Mouse (Mus musculus) forebrain, embryonic 11.5 days (tissue): ENCODE results near the gene Vmn1r192. TPM values are rescaled to one million over a fixed set of nuclear protein-coding genes. Genes with fewer than 3 reads are reported as not detected.
"Not testable (repeated sequence)": the region's sequence is repeated elsewhere in the genome, so short reads cannot be mapped to it uniquely, and the experiment has no call there.

Experiments
- ATAC-seq: fragments of 200-750 bp; cut with Nextera tagmentation; replicated peaks from 2 replicates; pipeline ENCODE4 v1.8.0; 2017; ENCODE audit warnings: moderate TSS enrichment; ENCODE audit not compliant: low FRiP score
- DNase-seq: peaks from one replicate; pipeline ENCODE4 v3.0.0-alpha.2; 2017; ENCODE audit warnings: low spot score
- H3K27ac ChIP-seq: fragments of 300-500 bp; sonication (generic); 2 replicates; pipeline ENCODE4 v1.5.1; 2014; ENCODE audit warnings: low read depth, low read length
- H3K27me3 ChIP-seq: fragments of 300-500 bp; sonication (generic); 2 replicates; pipeline ENCODE4 v1.6.1; 2014; ENCODE audit warnings: mild to moderate bottlenecking, low read length, mixed read lengths; ENCODE audit not compliant: control insufficient read depth, insufficient read depth
- H3K36me3 ChIP-seq: fragments of 300-500 bp; sonication (generic); 2 replicates; pipeline ENCODE4 v1.6.1; 2014; ENCODE audit warnings: mild to moderate bottlenecking, low read length, moderate library complexity, mixed read lengths; ENCODE audit not compliant: control insufficient read depth, insufficient read depth
- H3K4me1 ChIP-seq: fragments of 300-500 bp; sonication (generic); replicated peaks from 2 replicates; pipeline ENCODE4 v1.6.1; 2014; ENCODE audit warnings: low read length, mixed read lengths; ENCODE audit not compliant: control insufficient read depth, insufficient read depth
- H3K4me2 ChIP-seq: fragments of 300-500 bp; sonication (generic); 2 replicates; pipeline ENCODE4 v1.6.1; 2014; ENCODE audit warnings: low read depth, mild to moderate bottlenecking, low read length, moderate library complexity, mixed read lengths; ENCODE audit not compliant: severe bottlenecking
- H3K4me3 ChIP-seq: fragments of 300-500 bp; sonication (generic); 2 replicates; pipeline ENCODE4 v1.5.1; 2014; ENCODE audit warnings: low read depth, low read length
- H3K9ac ChIP-seq: fragments of 300-500 bp; sonication (generic); 2 replicates; pipeline ENCODE4 v1.6.1; 2014; ENCODE audit warnings: low read length
- H3K9me3 ChIP-seq: fragments of 300-500 bp; sonication (generic); 2 replicates; pipeline ENCODE4 v1.6.1; 2016; ENCODE audit warnings: low read length, mixed read lengths; ENCODE audit not compliant: control insufficient read depth
- WGBS: fragments of 180-500 bp; shearing (Covaris S2); extraction: QIAGEN DNeasy Blood & Tissue Kit; methylation state at CpG from one replicate; pipeline ENCODE4 v1.1.7; 2014; 5-methylcytosine and 5-hydroxymethylcytosine counted together
- polyA plus RNA-seq: library from polyadenylated mRNA; unstranded; fragments of >200 nt; fragmentation: Nextera tagmentation; extraction: Ambion mirVana; gene quantifications from 2 replicates; pipeline ENCODE4 v1.2.1, GENCODE M21; 2014

Vmn1r192 gene
- polyA plus RNA-seq = not detected in 2 replicates

DNA sequence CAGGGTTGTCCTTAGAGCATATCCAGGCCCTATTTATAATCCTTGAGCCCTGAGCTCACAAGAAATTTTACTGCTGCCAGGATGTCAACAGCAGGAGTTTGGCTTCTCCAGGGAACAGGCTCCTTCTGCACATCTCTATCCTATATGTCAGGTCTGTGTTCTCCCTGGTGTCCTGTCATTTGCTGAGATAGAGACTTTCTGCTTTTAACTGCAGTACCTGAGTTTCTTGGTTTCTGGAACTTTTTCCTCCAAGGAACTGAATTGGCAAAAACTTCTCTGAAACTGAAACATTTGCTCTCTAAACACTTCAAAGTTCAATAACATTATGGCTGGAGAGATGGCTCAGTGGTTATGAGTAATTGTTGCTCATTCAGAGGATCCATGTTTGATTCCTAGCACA lies at the start of gene Vmn1r192:
TSS of gene Vmn1r192 (minus strand) at position 101 of the 400 bp plus-strand sequence.
- no peaks in the 10 kb centered on the region for H3K36me3 ChIP-seq
- ATAC-seq (no peak), DNase-seq (no peak)
- H3K27ac ChIP-seq = no peak within 1 kb of the TSS
- no peaks in the 10 kb centered on the region for H3K9me3 ChIP-seq
- H3K27me3 ChIP-seq = no peaks in the 10 kb centered on the region
- H3K9ac ChIP-seq = no peak within 1 kb of the TSS
- no peaks in the 10 kb centered on the region for H3K4me1 ChIP-seq
- H3K4me2 ChIP-seq = no peak within 1 kb of the TSS
- H3K4me3 ChIP-seq = no peak within 1 kb of the TSS

DNA sequence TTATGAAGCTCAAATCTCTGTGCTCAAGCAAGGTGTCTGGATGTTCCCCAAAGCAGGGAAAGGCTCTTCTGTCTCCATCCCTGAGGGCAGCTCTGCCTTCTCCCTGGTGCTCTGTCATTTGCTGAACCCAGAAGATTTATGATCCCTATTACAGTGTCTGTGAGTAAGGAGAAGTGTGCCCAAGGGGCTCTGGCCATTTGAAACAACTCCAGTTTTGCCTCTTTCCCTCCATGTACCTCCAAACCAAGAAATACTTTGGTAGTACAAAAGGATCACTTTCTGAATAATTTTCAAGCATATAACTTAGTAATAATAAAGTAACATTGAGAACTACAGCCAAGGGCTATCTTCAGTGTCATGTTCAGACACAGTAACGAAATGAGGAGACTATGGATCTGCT lies 32.1 kb upstream of the Vmn1r192 start, which contains the start of gene Vmn1r193:
TSS of gene Vmn1r193 (minus strand) at position 101 of the 400 bp plus-strand sequence.
- H3K4me3 ChIP-seq, H3K4me1 ChIP-seq, DNase-seq, H3K27me3 ChIP-seq, H3K9me3 ChIP-seq, H3K9ac ChIP-seq, H3K4me2 ChIP-seq, H3K27ac ChIP-seq, ATAC-seq, H3K36me3 ChIP-seq: not testable (repeated sequence)
- 81% methylated on average over 1 of the region's 1 CpGs for WGBS

DNA sequence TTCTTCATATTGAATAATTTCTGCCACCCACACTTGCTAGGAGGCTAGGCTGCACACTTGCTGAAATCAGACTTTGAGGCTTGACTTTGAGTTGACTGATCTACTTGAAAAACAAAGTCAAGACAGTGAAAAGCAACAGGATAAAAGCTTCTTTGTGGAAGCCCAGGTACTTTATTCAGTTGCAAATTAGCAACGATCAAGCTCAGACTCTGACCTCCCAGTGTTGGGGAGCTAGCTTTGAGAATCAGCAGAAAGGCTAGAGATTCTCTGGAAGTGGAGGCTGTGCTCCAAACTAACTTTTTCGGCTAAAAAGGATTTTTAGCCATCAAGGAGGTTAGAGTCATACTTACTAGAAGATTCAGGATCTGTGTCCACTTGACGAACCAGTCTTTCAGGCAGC lies 1.8 kb upstream of the Vmn1r192 start:
- H3K36me3 ChIP-seq, ATAC-seq, H3K9me3 ChIP-seq, H3K4me3 ChIP-seq, H3K27me3 ChIP-seq, H3K4me2 ChIP-seq, H3K4me1 ChIP-seq, H3K27ac ChIP-seq, H3K9ac ChIP-seq, DNase-seq: not testable (repeated sequence)
- 75% methylated on average over 3 of the region's 3 CpGs for WGBS

DNA sequence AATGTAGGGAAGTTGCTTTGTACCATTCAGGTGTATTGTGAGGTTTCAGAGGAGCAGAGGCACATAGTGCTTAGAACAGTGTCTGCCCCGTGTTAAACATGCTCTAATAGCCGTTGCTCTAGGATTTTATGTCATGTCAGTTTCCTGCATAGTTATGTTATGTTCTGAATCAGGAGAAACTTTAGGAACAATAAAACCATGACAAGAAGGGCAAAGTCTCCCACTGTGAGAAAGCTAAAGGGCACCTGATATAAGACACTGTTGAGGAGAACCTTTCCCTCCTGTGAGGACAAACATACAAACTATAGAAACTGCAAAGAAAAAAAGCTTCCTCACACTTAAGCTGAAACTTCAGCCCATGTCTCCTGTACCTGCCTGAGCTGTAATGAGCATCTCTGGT lies 556 bp downstream of the Vmn1r192 start:
- Histone ChIP-seq H3K4me2 (no peak overlapping the region), H3K4me3 (no peak overlapping the region), H3K36me3 (no peaks in the 10 kb centered on the region), H3K27ac (no peak overlapping the region), H3K9ac (no peak overlapping the region), H3K4me1 (no peaks in the 10 kb centered on the region), H3K9me3 (no peaks in the 10 kb centered on the region), H3K27me3 (no peaks in the 10 kb centered on the region)
- 87% methylated on average over 2 of the region's 2 CpGs for WGBS
- ATAC-seq (no peak), DNase-seq (no peak)

DNA sequence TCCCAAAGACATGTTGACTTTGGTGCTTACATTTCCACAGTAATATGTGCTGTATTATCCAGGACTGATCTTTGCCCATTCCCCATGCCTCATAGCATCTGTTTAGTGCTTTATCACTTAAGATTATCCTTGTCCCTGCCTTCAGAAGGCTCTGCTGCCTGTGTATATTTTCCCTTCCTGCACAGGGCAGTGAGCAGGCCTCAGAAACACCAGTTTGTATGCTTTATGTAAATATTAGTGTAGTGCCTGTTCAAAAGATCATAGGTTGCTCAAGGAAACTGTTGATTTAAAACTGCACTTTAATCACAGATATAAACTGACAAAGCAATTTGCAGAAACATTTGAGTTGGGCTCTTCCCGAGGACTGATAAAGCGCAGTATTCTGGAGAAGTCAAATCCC lies 1.6 kb downstream of the Vmn1r192 start:
- Histone ChIP-seq H3K4me1 (no peaks in the 10 kb centered on the region), H3K9me3 (no peaks in the 10 kb centered on the region), H3K4me3 (no peak overlapping the region), H3K27ac (no peak overlapping the region), H3K36me3 (no peaks in the 10 kb centered on the region), H3K27me3 (no peaks in the 10 kb centered on the region), H3K4me2 (no peak overlapping the region), H3K9ac (no peak overlapping the region)
- ATAC-seq (no peak), DNase-seq (no peak)
- 97% methylated on average over 2 of the region's 2 CpGs for WGBS

DNA sequence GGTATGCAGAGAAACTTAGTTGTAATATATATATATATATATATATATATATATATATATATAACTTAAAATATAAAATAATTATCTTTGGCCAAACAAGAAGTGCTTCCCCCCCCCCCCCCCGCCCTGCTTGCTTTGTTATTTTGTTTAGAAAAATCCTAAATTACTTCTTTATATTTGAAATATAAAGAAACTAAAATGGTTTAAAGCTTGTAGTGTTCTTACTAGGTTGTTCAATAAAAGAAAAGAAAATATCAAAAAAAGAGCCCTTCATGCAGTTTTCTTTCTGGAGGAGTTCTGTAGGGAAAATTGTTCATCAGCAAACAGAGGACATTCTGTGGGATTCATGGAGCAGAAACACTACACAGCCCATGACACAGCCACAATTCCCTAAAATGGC lies 7.1 kb downstream of the Vmn1r192 start, which contains the start of gene Vmn1r191:
TSS of gene Vmn1r191 (minus strand) at position 101 of the 400 bp plus-strand sequence.
- Histone ChIP-seq H3K27ac (no peak within 1 kb of the TSS), H3K4me2 (no peak within 1 kb of the TSS), H3K4me1 (no peaks in the 10 kb centered on the region), H3K27me3 (no peaks in the 10 kb centered on the region), H3K36me3 (no peaks in the 10 kb centered on the region), H3K9ac (no peak within 1 kb of the TSS), H3K9me3 (no peaks in the 10 kb centered on the region), H3K4me3 (no peak within 1 kb of the TSS)
- WGBS = 60% methylated on average over 1 of the region's 1 CpGs
- ATAC-seq = no peak
- DNase-seq = no peak

DNA sequence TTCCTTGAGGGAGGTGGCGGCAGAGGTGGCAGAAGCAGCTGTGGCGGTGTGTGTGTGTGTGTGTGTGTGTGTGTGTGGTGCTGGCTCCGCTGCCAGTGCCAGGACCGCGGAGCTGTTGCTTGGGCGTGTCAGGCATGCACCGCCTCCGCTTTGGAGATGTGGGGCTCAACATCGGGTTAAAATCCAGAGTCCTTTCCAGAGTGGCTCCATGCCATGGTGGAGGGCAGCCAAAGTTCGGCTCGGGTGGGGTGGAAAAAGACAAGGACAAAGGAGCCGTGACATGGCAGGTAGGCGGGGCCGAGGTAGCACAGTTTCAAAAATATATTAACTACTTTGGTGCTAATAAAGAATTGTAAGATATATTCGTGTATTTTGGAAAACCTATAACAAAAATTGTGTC lies 22.5 kb downstream of the Vmn1r192 start:
- WGBS = 94% methylated on average over 15 of the region's 15 CpGs

DNA sequence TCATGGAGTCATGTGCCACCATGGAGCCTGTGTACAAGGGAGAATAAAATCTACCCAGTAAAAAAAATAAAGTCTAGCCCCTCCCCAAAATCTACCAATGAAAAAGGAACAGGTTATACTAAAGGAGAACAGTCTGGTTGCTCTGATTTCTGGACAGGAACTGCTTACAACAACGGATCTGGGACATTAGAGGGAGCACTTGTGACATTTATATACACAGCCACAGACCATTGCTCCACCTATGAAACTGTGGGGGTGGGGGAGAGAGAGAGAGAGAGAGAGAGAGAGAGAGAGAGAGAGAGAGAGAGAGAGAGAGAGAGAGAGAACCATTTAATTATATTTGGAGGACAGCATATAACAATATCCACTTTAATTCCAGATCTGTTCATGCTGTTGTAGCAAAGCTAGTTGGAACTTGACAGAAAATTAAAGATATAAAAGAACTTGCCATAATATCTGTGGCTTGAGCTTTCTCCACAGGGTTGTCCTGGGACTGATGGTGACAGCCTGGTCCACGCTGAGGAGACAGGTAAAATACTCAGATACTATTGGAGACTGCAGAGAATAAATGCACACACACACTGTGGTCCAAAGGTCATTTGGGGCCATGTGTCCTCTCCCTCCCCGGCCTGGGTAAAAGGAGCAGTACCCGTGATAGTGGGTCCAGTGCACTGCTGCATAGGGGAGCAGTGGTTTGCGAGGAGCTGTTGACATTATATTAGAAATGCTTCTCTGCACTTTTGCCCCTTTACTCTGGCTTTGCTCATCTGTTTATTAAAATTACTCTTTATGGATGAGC lies 54.2 kb downstream of the Vmn1r192 start:
- not testable (repeated sequence) for H3K4me3 ChIP-seq, H3K4me2 ChIP-seq, H3K9me3 ChIP-seq, H3K27ac ChIP-seq, H3K27me3 ChIP-seq, H3K9ac ChIP-seq, DNase-seq, ATAC-seq, H3K4me1 ChIP-seq, H3K36me3 ChIP-seq
- 69% methylated on average over 5 of the region's 5 CpGs for WGBS

More for the DNA sequence above, 22.5 kb downstream of the Vmn1r192 start:
- H3K36me3 ChIP-seq = no peaks in the 10 kb centered on the region
- H3K27me3 ChIP-seq = no peaks in the 10 kb centered on the region
- H3K9me3 ChIP-seq = no peaks in the 10 kb centered on the region; the same call in 1 of the 2 replicates
- no peak overlapping the region for H3K4me3 ChIP-seq
- H3K4me1 ChIP-seq = no peaks in the 10 kb centered on the region
- no peak overlapping the region for H3K4me2 ChIP-seq
- DNase-seq = no peak
- no peak for ATAC-seq
- no peak overlapping the region for H3K27ac ChIP-seq
- no peak overlapping the region for H3K9ac ChIP-seq
